Mouse (Mus musculus): ENCODE data around the gene 4930563M21Rik.
"Not testable (repeated sequence)": the region's sequence is repeated elsewhere in the genome, so short reads cannot be mapped to it uniquely, and the experiment has no call there.

Gene 4930563M21Rik

DNA sequence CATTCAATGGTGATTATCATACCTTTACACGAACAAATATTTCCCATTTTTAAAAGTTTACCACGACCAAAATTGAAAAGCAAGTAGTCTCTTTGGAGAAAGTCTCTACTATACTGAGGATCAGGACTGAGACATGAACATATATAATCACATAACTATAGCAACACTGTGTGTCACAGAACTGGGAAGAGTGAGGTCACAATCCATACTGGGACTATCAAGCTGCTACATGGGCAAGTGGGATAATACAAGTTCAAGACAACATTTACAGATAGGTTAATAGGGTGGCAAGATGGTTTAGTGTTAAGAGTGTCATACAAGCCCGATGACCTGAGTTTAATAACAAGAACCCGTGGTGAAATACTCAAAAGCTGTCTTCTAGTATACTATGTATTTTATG is at the start of gene 4930563M21Rik:
Gene 4930563M21Rik (minus strand): TSS at position 101 of the 400 bp plus-strand sequence.
- no peak for DNase-seq (ENCODE audit: extremely low spot score, low read depth, low spot score)

DNA sequence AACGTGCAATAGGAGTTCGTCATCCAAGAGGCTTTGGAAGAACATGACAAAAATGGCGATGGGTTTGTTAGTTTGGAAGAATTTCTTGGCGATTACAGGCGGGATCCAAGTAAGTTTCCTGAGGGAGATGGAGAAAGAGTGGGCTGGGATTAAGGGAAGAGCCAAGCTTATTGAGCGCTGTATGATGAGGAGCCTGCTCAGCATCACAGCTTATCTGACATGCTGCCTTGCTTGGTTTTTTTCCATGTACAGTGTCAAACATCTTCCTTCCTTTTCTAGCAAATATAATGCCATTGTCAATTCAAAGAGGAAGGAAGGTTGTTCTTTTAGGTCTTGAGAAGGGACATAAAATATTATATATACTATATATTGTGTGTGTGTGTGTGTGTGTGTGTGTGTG is 45.8 kb upstream of the 4930563M21Rik start:
- no peak for DNase-seq (ENCODE audit: extremely low spot score, low read depth, low spot score)

DNA sequence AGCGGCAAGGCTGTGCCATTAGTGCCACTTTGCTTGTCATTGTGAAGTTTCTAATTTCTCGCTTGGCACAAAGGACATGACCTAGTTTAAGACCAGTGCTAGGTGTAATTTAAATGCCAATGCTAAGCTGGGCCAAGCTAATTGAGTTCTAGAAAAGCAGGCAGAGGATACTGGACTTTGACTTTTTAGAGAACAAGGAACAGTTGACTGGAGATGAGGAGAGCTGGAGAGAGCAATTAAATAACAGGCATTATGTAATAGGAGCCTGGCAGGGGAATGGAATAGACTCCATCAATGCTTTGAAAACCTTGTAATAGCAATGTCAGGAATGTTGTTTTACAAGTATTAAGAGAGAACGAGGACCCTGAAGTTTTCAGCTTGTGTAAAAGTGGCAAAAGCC is 43.4 kb upstream of the 4930563M21Rik start:
- DNase-seq (ENCODE audit: extremely low spot score, low read depth, low spot score): no peak

DNA sequence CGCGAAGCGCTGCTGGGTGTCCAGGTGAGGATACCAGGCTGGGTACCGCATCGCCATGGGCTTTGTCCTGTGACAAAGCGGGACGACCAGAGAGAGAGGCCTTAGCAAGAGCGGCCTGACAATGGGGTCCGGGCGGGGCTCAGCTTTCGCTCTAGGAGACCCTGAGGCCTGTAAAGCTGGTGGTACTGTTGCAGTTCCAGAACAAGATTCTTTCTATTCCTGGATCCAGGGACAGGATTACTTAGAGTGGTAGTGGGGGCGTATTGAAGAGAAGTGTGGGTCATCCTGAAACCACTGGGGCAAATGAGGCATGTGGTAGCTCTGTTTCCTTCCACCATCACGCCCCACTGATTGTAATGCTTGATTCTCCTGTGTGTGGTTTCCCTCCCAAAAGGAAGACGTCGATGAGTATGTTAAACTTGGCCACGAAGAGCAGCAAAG is 31.9 kb upstream of the 4930563M21Rik start:
- peak; percentile 46 for DNase-seq (ENCODE audit: extremely low spot score, low read depth, low spot score)

DNA sequence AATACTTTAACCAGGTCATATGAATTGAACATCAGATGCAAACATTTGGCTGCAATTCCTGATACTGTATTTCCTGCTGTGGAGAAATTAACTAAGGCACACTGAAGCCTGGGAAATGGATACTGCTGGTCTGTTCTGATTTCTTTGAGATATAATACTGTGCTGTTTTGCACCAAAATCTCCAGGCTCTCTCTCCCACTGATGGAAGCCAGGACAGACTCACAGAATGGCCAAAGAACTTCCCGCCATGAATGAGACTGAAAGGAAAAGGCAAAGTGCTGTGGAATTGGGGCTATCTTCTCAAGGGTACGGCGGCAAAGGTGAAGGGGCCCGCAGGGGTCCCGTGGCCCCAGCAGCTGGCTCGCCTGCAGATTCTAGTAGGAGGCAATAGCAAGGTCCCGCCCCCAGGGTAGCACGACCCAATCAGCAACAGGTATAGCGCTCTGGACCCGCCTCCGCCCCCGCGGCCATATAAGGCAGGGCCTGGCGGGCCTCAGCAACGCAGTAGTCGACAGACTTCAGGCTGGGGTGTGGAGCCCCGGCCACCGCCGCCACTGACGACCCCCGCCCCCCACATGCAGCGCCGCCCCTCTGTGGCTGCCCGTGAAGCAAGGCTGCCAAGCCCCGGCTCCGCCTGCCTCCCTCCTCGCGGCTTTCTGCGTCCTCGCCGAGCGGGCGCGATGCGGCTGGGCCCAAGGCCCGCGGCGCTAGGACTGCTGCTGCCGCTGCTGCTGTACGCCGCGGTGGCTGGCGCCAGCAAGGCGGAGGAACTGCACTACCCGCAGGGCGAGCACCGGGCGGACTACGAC is 31.2 kb upstream of the 4930563M21Rik start, which contains the start of gene Rcn2:
Gene Rcn2 (plus strand): TSS at position 474 of the 809 bp plus-strand sequence.
- DNase-seq (ENCODE audit: extremely low spot score, low read depth, low spot score): peak; percentile 57

DNA sequence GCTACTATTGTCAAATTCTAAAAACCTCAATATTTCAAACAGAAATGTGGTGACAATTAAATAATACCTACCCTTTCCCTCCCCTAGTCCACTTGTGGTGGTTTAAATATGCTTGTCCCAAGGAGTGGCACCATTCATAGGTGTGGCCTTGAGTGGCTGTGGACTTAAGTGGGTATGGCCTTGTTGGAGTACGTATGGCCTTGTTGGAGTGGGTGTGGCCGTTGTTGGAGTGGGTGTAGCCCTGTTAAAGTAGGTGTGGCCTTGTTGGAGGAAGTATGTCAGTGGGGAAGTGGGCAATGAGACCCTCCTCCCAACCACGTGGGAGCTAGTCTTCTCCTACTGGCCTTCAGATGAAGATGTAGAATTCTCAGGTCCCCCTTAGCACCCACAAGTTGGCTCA is 21.9 kb upstream of the 4930563M21Rik start:
- no peak for DNase-seq (ENCODE audit: extremely low spot score, low read depth, low spot score)

DNA sequence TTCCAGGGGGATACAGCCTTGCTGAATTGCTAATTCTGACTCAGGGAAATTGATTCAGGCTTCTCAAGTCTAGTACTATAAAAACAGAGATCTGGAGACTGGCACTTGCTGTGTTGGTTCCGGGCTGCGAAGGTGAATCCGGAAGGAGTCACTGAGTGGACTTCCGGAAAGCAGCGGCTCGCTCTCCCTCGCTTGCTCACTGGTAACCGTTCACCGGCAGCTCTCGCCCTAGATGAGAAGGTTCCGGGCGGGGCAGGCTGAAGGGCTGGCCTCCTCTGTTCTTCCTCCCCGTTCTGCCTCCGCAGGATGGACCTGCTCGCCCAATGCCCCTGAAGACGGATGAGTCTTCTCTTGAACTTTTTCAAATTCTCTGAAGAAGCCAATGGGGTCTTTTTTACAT is 16.9 kb upstream of the 4930563M21Rik start:
- DNase-seq (ENCODE audit: extremely low spot score, low read depth, low spot score): no peak

DNA sequence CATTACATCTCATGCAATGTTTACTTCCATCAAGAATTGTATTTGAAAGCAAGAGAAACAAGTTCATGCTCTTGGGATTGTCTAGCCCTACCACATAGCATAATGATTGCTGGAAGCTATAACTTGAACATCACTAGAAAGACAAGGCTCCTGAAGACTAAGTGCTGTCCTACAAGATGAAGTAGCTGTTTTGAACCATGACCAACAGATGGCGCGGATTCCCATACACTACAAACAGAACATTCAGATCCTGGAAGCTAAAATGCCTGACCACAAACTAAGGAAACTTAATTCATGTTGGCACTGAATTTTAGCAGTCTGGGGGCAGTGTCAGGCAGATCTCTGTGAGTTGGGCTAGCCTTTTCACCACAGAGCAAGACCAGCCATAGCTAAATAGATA is 14.4 kb upstream of the 4930563M21Rik start:
- no peak for DNase-seq (ENCODE audit: extremely low spot score, low read depth, low spot score)

DNA sequence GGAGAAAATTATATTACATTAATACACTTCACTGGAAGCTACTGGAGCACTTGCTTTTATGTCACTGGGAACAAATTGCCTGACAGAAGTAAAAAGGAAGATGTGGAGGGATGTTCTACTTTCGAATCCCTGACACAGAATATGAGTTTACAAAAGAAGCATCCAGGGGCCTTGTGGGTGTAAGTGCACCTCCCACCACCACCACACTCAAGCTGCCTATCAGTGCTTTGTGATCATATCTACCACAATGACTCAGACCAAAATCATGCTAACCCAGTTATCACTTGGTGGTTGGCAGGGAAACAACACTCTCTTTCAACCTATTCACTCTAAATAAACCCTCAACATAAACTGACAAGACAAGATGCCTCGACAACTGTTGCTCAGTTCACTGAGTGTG is 5.7 kb downstream of the 4930563M21Rik start:
- DNase-seq (ENCODE audit: extremely low spot score, low read depth, low spot score): not testable (repeated sequence)

DNA sequence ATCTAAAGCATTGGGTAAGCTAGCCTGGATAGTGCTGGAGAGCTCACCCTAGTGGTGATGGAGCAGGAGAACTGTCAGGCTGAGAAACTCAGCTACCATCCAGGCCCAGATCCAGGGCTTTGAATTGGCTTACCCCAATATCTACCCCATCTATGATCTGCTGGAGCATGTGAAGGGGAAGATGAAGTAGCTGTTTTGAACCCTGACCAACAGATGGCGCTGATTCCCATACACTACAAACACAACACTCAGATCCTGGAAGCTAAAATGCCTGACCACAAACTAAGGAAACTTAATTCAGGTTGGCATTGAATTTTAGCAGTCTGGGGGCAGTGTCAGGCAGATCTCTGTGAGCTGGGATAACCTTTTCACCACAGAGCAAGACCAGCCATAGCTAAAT is 63.5 kb downstream of the 4930563M21Rik start:
- peak; percentile 35 for DNase-seq (ENCODE audit: extremely low spot score, low read depth, low spot score)

DNA sequence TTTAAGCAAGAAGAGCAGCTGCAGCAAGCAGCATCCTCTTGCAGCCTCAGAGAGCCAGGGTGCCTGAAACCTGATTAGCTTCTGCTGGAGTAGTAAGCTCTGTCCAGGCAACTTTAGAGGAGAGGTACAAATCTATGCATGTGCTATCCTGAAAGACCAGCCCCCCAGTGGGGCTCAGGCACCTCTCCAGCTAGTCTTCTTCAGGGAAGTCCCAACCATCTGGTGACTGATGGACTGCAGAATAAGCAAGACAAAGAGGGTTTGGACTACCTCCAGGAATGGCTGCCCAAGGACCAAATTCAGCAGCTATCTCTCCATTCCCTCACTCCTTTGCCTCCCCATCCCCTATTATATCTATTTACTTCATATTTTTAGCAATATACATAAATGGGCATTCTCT is 69.0 kb downstream of the 4930563M21Rik start:
- no peak for DNase-seq (ENCODE audit: extremely low spot score, low read depth, low spot score)

DNA sequence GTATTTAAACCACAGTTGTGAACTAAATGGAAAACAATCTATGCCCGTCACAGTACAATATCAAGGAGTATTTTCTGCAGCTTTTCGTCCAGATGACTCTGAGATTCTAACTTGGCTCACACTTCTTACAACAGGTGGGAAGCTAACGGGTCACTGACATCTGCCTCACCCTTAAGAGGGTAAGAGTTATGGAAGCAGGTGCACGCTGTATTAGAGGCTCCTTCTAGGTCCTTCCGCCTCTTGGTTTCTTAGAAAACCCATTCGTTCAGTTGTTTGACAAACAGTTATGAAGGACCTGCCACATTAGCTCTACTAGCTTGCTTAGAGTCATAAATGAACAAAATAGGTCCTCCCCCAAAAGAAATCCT is 71.7 kb downstream of the 4930563M21Rik start:
- no peak for DNase-seq (ENCODE audit: extremely low spot score, low read depth, low spot score)

DNA sequence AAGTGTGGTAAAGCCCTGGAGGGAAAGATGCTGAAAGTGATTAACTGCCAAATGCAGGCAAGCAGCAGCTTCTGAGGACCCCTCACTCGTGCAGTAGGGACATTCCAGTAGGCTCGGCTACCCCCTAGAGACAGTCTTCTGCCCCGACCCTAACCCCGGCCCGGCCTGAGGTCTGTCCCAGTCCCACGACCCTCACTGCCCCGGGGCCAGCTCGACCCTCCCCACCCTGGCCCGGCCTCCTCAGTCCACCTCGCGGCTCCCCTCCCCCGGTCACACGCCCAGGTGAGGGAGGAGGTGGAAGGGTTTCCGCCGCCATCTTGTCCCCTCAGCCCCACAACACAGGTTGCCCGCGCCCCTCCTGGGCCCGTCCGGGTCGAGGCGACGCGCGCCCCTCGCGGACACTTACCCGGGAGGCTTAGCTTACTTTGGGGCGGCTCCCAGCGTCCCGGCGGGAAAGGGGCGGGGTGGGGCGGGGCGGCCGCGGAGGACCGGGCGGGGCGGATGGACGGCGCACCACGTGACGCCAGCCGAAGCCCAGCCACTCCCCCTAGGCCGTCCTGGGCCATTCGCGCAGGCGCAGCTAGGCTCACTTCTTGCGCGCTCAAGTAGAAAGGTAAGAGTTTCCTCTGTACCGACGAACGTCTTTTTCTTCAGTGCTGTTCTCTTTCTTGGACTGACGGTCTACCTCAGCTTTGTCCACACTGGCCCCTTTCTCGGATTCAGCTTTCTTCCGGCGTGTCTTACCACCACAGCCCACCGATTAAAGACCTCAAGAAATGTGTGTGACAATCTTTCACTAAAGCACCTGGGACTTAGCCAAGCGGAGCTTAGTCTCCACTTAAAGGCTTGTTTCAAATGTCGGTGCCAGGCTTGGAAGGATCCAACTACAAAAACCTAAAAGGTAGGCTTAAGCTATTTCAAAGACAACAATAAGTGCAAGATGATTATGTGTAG is 72.4 kb downstream of the 4930563M21Rik start, which contains the start of gene Scaper:
Gene Scaper (minus strand): TSS at position 456 of the 954 bp plus-strand sequence.
- peak; percentile 77 for DNase-seq (ENCODE audit: extremely low spot score, low read depth, low spot score)

DNA sequence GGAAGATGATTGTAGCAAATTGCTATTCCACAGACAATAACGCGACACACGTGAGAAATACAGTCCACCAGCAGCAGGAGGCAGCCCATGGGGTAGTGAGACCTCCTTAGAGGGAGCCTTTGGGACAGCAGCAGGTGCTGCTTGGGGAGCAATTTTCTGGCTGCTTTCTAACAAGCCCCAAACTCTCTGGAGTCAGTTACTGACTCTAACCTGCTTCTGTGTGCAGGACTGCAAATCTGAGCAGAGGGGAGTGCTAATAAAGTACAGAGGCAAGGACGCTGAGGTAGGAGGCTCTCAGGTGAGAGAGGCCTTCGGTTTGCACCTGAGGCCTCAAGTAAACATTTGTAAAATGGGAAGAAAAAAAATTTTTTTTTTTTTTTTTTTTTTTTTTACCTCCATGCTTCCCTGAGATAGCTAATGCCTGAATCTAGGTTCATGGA is 73.1 kb downstream of the 4930563M21Rik start:
- DNase-seq (ENCODE audit: extremely low spot score, low read depth, low spot score): no peak

DNA sequence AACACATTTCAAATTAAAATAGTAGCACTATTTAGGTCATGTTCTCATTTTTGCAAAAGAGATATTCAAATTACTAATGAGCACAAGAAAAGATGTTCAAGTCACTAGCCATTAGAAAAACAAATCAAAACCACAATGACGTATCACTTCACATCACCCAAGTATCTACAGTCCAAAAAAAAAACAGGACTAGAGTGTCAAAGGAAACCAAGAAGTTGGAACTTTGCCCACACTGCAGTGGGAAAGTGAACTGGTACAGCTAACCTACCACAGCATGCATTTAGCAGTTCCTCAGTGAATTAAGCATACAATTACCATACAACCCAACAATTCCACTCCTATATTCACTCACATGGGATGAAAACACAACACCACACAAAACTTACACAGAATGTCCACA is 77.9 kb downstream of the 4930563M21Rik start:
- no peak for DNase-seq (ENCODE audit: extremely low spot score, low read depth, low spot score)

DNA sequence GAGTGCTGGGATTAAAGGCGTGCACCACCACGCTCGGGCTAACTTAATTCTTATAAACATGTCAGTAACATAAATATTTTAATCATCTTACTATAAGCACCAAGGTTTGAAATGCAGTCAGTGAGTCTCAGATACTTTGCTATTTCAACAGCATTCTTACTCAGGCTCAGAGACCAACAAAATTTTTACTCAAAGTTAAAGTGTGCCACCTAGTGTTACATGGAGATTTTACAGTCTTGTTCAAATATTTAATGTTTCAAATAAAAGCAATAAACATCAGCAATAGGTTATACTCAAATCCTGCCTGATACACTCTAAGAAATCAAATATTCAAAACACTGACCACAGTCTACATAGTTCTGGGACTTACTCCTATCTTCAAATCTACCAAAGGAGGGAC is 91.8 kb downstream of the 4930563M21Rik start:
- DNase-seq (ENCODE audit: extremely low spot score, low read depth, low spot score): peak; percentile 42

DNA sequence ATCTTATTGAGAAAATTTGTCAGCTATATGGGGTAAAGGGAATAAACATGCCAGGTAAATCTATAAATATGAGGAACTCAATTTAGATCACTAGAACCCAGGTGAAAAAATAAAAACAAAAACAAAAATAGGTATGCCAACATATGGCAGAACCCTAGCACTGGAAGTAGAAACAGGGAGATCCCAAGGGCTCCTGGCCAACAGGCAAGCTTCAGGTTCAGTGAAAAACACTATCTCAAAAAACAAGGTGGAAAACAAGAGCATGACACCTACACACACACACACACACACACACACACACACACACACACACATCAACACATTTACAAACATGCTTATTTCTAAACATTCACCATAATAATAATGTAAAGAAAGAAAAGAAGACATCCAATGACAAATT is 93.6 kb downstream of the 4930563M21Rik start:
- DNase-seq (ENCODE audit: extremely low spot score, low read depth, low spot score): no peak

Measured in hindlimb bud, embryonic 11.5 days (tissue).